Mouse (Mus musculus): ENCODE results near the gene Trpv4. TPM values are rescaled to one million over a fixed set of nuclear protein-coding genes. Genes with fewer than 3 reads are reported as not detected.

Gene Trpv4
- polyA plus RNA-seq, 1 experiment from 2014 or later = 0.38 TPM

DNA sequence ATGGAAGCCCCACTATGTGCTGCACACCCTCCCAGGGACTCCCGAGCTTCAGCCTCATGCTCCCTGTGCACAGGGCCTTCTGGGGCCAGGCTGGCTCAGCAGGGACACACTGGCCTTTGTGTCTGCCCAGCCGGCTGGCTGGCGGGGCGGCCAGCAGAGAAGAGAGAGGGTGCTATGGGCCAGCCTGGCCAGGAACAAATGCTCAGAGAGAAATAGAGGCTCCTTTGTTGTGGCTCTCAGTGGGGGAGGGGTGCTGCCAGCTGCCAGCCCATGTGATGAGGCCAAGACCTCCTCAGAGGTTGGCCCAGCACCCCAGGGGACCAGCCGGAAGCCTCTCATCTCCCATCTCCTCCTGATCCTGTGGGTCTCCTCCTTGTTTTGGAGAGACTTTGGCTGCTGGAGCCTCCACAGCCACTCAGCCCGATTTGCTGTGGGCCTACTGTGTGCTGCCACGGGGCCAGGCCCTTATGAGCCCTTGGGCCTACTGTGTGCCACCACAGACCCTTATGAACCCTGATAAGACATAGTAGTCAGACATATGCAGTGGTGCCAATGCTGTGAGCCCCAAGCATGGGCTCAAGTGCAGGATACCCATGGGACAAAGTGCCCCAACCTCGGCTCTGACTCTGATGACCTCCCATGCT is 78.4 kb downstream of the Trpv4 start:
- Histone ChIP-seq H3K27me3 (ENCODE audit: insufficient read depth, low read length) (no peaks in the 10 kb centered on the region), H3K36me3 (replicated peaks; ENCODE audit: insufficient read depth, low read length) (no peaks in the 10 kb centered on the region), H3K9me3 (ENCODE audit: low read length) (no peaks in the 10 kb centered on the region), H3K27ac (ENCODE audit: low read depth) (no peak overlapping the region), H3K4me2 (ENCODE audit: low read depth, low read length) (no peak overlapping the region), H3K4me3 (ENCODE audit: low read depth, low read length) (no peak overlapping the region), H3K9ac (replicated peaks) (no peak overlapping the region), H3K4me1 (ENCODE audit: insufficient read depth) (peaks cover 7% of the 10 kb centered on the region)
- ATAC-seq = no peak
- DNase-seq = no peak
- 77% methylated on average over 8 of the region's 8 CpGs for WGBS (ENCODE audit: insufficient replicate concordance)
- TF ChIP-seq CTCF (IDR thresholded peaks at IDR 0.05; ENCODE audit: low read depth) (no peak), EP300 (IDR thresholded peaks at IDR 0.05; ENCODE audit: low read depth) (no peak)

DNA sequence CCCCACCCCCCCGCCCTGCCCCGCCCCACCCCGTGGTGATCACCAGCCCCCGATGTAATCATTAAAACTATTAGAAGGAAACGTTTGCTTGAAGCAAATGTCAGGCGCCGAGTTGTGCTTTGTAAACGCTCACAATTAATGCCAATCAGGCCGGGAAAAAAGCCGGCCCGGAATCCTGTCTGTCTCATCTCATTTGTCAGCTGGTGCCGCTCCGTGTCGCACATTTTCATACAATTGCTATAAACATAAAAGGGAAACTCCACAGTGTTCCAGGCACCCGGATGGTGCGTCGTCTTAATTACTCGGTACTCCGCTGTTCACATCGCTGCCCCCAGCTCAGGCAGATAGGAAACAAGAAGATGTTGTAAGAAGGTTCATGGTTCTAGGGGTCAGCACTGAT is 79.9 kb downstream of the Trpv4 start:
- Histone ChIP-seq H3K4me3 (ENCODE audit: low read depth, low read length) (no peak overlapping the region), H3K9me3 (ENCODE audit: low read length) (no peaks in the 10 kb centered on the region), H3K4me2 (ENCODE audit: low read depth, low read length) (no peak overlapping the region), H3K27ac (ENCODE audit: low read depth) (no peak overlapping the region), H3K36me3 (replicated peaks; ENCODE audit: insufficient read depth, low read length) (no peaks in the 10 kb centered on the region), H3K9ac (replicated peaks) (no peak overlapping the region), H3K4me1 (ENCODE audit: insufficient read depth) (peaks cover 19% of the 10 kb centered on the region), H3K27me3 (ENCODE audit: insufficient read depth, low read length) (no peaks in the 10 kb centered on the region)
- no peak for TF ChIP-seq EP300 (IDR thresholded peaks at IDR 0.05; ENCODE audit: low read depth)
- TF ChIP-seq CTCF (IDR thresholded peaks at IDR 0.05; ENCODE audit: low read depth) = no peak
- ATAC-seq (no peak), DNase-seq (no peak)
- WGBS (ENCODE audit: insufficient replicate concordance) = 73% methylated on average over 20 of the region's 20 CpGs

DNA sequence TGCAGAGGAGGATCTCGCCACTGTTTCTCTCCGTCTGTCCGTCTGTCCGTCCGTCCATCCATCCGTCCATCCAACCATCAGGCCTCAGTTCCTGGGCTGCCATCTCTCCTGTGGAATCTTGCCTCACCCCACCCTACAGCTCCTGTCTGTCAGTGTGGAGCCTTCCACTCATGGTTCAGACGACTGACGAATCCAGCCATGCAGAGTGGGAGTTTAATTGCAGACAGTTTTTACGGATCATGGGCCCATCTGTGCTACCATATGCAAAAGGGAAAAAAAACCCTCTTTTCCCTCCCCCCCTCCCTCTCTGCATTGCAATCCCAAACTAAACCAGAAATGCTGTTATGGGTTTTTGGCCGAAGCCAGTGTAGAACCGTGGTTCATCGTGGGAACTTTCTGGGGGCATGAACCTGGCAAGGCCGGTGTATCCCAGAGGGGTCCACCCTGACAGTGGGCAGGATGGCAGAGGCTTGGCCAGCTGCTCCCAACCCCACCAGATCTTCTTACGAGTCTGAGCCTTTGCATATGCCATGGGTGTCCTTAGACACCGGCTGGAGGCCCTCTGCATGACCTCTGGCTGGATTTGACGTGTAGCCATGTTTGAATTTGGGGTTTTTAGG is 82.1 kb downstream of the Trpv4 start:
- ATAC-seq (no peak), DNase-seq (no peak)
- 88% methylated on average over 16 of the region's 16 CpGs for WGBS (ENCODE audit: insufficient replicate concordance)
- Histone ChIP-seq H3K36me3 (replicated peaks; ENCODE audit: insufficient read depth, low read length) (no peaks in the 10 kb centered on the region), H3K9ac (replicated peaks) (no peak overlapping the region), H3K27ac (ENCODE audit: low read depth) (no peak overlapping the region), H3K27me3 (ENCODE audit: insufficient read depth, low read length) (peaks cover 13% of the 10 kb centered on the region; the same call in 1 of the 2 replicates), H3K4me2 (ENCODE audit: low read depth, low read length) (no peak overlapping the region), H3K4me3 (ENCODE audit: low read depth, low read length) (no peak overlapping the region), H3K9me3 (ENCODE audit: low read length) (no peaks in the 10 kb centered on the region), H3K4me1 (ENCODE audit: insufficient read depth) (peaks cover 36% of the 10 kb centered on the region)
- TF ChIP-seq EP300 (IDR thresholded peaks at IDR 0.05; ENCODE audit: low read depth) (no peak), CTCF (IDR thresholded peaks at IDR 0.05; ENCODE audit: low read depth) (no peak)

DNA sequence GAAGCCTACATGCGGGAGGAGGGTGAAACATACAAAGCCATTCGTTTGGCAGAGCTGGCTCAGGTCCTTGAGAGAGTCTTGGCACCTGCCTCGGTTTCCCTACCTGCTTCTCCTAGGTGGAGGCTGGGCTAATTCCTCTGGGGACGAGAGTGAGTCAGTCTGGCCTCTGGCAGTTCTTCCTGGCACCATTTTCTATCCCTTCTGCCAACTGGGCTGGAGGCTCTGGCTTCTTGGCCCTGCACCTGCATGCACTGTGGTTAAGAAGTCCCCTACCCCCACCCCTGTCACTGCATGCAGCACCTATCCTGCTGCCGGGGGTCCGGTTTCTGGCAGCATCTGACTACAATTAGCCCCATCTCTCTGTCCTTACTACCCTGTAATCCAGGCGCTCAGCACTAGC is 82.7 kb downstream of the Trpv4 start:
- H3K27ac ChIP-seq (ENCODE audit: low read depth) = no peak overlapping the region
- H3K4me3 ChIP-seq (ENCODE audit: low read depth, low read length) = no peak overlapping the region
- DNase-seq (no peak), ATAC-seq (no peak)
- H3K9me3 ChIP-seq (ENCODE audit: low read length) = no peaks in the 10 kb centered on the region
- peaks cover 13% of the 10 kb centered on the region; the same call in 1 of the 2 replicates for H3K27me3 ChIP-seq (ENCODE audit: insufficient read depth, low read length)
- H3K36me3 ChIP-seq (replicated peaks; ENCODE audit: insufficient read depth, low read length) = no peaks in the 10 kb centered on the region
- no peak overlapping the region for H3K9ac ChIP-seq (replicated peaks)
- H3K4me2 ChIP-seq (ENCODE audit: low read depth, low read length) = no peak overlapping the region
- TF ChIP-seq CTCF (IDR thresholded peaks at IDR 0.05; ENCODE audit: low read depth) (no peak), EP300 (IDR thresholded peaks at IDR 0.05; ENCODE audit: low read depth) (no peak)
- peaks cover 36% of the 10 kb centered on the region for H3K4me1 ChIP-seq (ENCODE audit: insufficient read depth)
- 74% methylated on average over 7 of the region's 7 CpGs for whole genome bisulfite sequencing (ENCODE audit: insufficient replicate concordance)

DNA sequence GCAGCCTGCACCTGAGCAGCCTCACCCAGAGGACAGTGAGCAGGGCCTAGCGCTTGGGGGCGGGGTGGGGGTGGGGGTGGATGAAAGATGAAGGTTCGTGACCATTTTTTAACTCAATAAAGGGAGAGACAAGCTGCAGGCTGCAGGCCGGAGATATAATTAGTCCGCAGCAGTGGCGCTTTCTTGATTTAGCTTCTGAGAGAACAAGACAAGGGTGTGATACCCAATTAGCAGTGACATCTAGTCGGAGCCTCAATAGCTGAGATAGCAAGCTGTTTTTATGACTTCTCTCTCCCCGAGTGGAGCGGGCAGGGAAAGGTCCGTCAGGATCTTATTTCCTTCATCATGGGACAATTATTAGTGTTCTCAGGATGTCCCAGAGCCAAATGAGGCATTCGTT is 83.2 kb downstream of the Trpv4 start:
- no peak overlapping the region for H3K4me3 ChIP-seq (ENCODE audit: low read depth, low read length)
- no peak for TF ChIP-seq CTCF (IDR thresholded peaks at IDR 0.05; ENCODE audit: low read depth)
- no peak for TF ChIP-seq EP300 (IDR thresholded peaks at IDR 0.05; ENCODE audit: low read depth)
- WGBS (ENCODE audit: insufficient replicate concordance) = 59% methylated on average over 11 of the region's 11 CpGs
- no peak overlapping the region for H3K27ac ChIP-seq (ENCODE audit: low read depth)
- DNase-seq (no peak), ATAC-seq (no peak)
- no peaks in the 10 kb centered on the region for H3K36me3 ChIP-seq (replicated peaks; ENCODE audit: insufficient read depth, low read length)
- no peak overlapping the region for H3K4me2 ChIP-seq (ENCODE audit: low read depth, low read length)
- peaks cover 13% of the 10 kb centered on the region; the same call in 1 of the 2 replicates for H3K27me3 ChIP-seq (ENCODE audit: insufficient read depth, low read length)
- H3K9me3 ChIP-seq (ENCODE audit: low read length) = no peaks in the 10 kb centered on the region
- no peak overlapping the region for H3K9ac ChIP-seq (replicated peaks)
- peaks cover 38% of the 10 kb centered on the region for H3K4me1 ChIP-seq (ENCODE audit: insufficient read depth)

DNA sequence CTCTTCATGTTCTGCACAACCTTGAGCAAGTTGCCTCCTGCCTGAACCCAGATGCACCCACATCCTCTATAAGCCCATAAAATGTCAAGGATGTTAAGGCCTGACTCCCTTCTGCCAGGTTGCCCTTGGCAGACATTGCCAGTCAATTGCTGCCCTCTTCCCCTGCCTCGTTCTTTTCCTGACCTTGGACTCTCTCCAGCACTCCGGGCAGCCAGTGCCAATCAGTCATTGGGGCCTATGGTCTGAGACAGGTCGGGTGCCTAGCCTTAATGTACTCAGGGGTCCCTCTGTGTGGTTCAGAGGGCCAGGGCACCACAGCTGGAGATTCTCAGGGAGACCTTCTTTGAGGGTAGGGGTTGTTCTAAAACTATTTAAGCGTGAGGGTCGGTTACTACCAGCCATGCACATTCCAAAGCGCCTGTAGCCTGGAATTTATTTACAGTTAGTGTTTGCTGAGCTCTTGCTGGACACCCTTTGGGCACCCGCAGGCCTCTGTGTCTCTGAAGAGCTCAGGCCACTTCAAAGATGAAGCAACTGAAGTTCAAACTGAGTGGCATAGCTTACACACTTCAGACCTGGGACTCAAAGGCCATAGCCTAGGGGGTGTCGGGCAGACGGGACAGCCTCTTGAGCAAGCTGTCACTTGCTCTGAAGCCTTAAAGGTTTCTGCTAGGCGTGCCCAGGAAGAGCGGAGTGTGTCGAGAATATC is 84.1 kb downstream of the Trpv4 start:
- DNase-seq (no peak), ATAC-seq (no peak)
- 58% methylated on average over 12 of the region's 12 CpGs for WGBS (ENCODE audit: insufficient replicate concordance)
- Histone ChIP-seq H3K4me2 (ENCODE audit: low read depth, low read length) (peak overlapping the region; percentile 26; the same call in 1 of the 2 replicates), H3K27ac (ENCODE audit: low read depth) (no peak overlapping the region), H3K9me3 (ENCODE audit: low read length) (no peaks in the 10 kb centered on the region), H3K36me3 (replicated peaks; ENCODE audit: insufficient read depth, low read length) (no peaks in the 10 kb centered on the region), H3K9ac (replicated peaks) (no peak overlapping the region), H3K4me1 (ENCODE audit: insufficient read depth) (peaks cover 38% of the 10 kb centered on the region), H3K27me3 (ENCODE audit: insufficient read depth, low read length) (peaks cover 19% of the 10 kb centered on the region), H3K4me3 (ENCODE audit: low read depth, low read length) (no peak overlapping the region)
- TF ChIP-seq CTCF (IDR thresholded peaks at IDR 0.05; ENCODE audit: low read depth) (no peak), EP300 (IDR thresholded peaks at IDR 0.05; ENCODE audit: low read depth) (no peak)
